Mouse (Mus musculus) neutrophil, adult 83 days (primary cell): ENCODE results near the gene Mcm2. TPM values are rescaled to one million over a fixed set of nuclear protein-coding genes. Genes with fewer than 3 reads are reported as not detected.

Experiments
- total RNA-seq, 2 experiments: library from RNA; stranded (reverse); gene quantifications; one replicate each; pipeline ENCODE4 v1.2.4; 2023

Mcm2 gene
- total RNA-seq: 100 to 1,000 TPM in 1 of 2 experiments, 10 to 100 TPM in 1; 81.3 to 113 TPM

GRCm38 (mm10) chr6:88898534-88899048 is at the start of gene Mcm2:
Gene Mcm2 (minus strand): TSS chr6:88898780.

GRCm38 (mm10) chr6:88901947-88902820 is 3.6 kb upstream of the Mcm2 start, which contains the start of gene Tpra1:
Gene Tpra1 (plus strand): TSS chr6:88902251.

GRCm38 (mm10) chr6:88874868-88875508 is 23.6 kb downstream of the Mcm2 start, which contains the start of gene Podxl2:
Gene Podxl2 (minus strand): TSS chr6:88875044.

GRCm38 (mm10) chr6:88841781-88842689 is 56.5 kb downstream of the Mcm2 start, which contains the start of gene Abtb1:
Gene Abtb1 (minus strand): TSS chr6:88841984.

Other genes with a start within 250 kb of the Mcm2 start
- 10 to 100 TPM; 63.1 to 67.5 TPM for gene Mgll, start 174.4 kb downstream of the Mcm2 start, total RNA-seq
- gene Abtb1, start 56.8 kb downstream of the Mcm2 start, total RNA-seq: 100 to 1,000 TPM; 259 to 265 TPM
- not detected for gene Podxl2, start 23.7 kb downstream of the Mcm2 start, total RNA-seq
- 10 to 100 TPM; 43.3 to 54.6 TPM for gene Tpra1, start 3.5 kb upstream of the Mcm2 start, total RNA-seq